Mouse (Mus musculus): ENCODE measurements around the gene Tmem50a.

- TF ChIP-seq CTCF (IDR thresholded peaks at IDR 0.05; ENCODE audit: low read depth, low read length) (no peak), POLR2A (IDR thresholded peaks at IDR 0.05; ENCODE audit: borderline replicate concordance, low read depth, low read length) (no peak)
These were observed 56.3 kb downstream of the Tmem50a start for GRCm38 (mm10) chr4:134858494-134858893.
